Comparison of ENCODE assay signal across 8 mouse cellular contexts in genomic region chr19:21731887-21732286, GRCm38 (mm10).
"Had no signal": no experiment of that assay in that cellular context is flagged by ENCODE, and none has a peak within 500 bp of the region (broad histone marks: within the 10 kb centered on the region; RNA-seq: fewer than 3 reads in every experiment).

No protein-coding gene starts in this region.

- DNase-seq: lung, adult 18-20 months; lung, embryonic 14.5 days; lung, postnatal 10 days; lung, postnatal 4 days; right cerebral cortex, postnatal 14 days; thymus, adult 2 months; thymus, postnatal 25 days; thymus, postnatal 4 days had no signal
